Comparison of ENCODE assay signal across 8 mouse cellular contexts in the genomic region with DNA sequence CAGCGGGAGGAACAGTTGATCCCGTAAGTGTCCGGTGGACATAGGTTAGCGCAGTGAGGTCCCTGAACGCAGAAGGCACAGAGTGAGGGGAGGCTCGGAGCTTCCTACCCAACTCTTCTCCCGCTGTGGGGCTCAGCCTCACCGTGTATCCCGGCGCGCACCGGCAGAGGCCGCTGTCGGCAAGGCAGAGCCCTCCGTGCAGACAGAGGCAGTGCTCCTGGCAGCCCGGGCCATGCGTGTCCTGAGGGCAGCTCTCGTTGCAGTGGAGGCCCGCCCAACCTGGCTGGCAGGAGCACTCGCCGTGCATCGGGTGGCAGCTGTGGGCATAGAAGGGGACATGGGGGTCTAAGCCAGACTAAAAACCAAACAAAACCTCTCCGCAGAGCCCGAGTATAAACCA. TPM values are rescaled to one million over a fixed set of nuclear protein-coding genes. Genes with fewer than 3 reads are reported as not detected.
A peak's percentile ranks its signal among the peaks of the same experiment; 100 is the strongest.
DNase-seq lines count a peak whose midpoint lies in the region; ATAC-seq and TF ChIP-seq lines count a peak whose summit lies in the region.

No protein-coding gene starts in this region.

- H3K9me3 ChIP-seq in heart, embryonic 12.5 days (replicated peaks), result no peaks in the 10 kb centered on the region
- no peaks in the 10 kb centered on the region for H3K9me3 ChIP-seq in kidney, embryonic 15.5 days (replicated peaks)
- H3K9me3 ChIP-seq in limb, embryonic 15.5 days, result no peaks in the 10 kb centered on the region
- no peaks in the 10 kb centered on the region for H3K9me3 ChIP-seq in midbrain, postnatal 0 days (ENCODE audit: low read length)

- peak; percentile 62 for ATAC-seq in heart, embryonic 12.5 days (ENCODE audit: insufficient number of reproducible peaks, low FRiP score)
- ATAC-seq in kidney, embryonic 15.5 days (replicated peaks; ENCODE audit: low FRiP score), result peak; percentile 84
- ATAC-seq in limb, embryonic 15.5 days (ENCODE audit: insufficient number of reproducible peaks, low FRiP score, low TSS enrichment, low read depth), result peak; percentile 70; the same call in 1 of the 2 replicates
- peak; percentile 81 for ATAC-seq in midbrain, postnatal 0 days (ENCODE audit: low FRiP score)

- peaks cover 51% of the 10 kb centered on the region for H3K36me3 ChIP-seq in heart, embryonic 12.5 days
- H3K36me3 ChIP-seq in kidney, embryonic 15.5 days, result peaks cover 74% of the 10 kb centered on the region
- H3K36me3 ChIP-seq in limb, embryonic 15.5 days, result peaks cover 30% of the 10 kb centered on the region
- H3K36me3 ChIP-seq in midbrain, postnatal 0 days (ENCODE audit: insufficient read depth, low read length), result no peaks in the 10 kb centered on the region
- H3K36me3 ChIP-seq in spleen, adult 2 months (ENCODE audit: control insufficient read depth, insufficient read depth, low read length), result peaks cover 7% of the 10 kb centered on the region

- TF ChIP-seq CTCF in bone marrow macrophage, adult 2 months (IDR thresholded peaks at IDR 0.05; ENCODE audit: low read depth, low read length), result peak; percentile 51; the same call in 1 of the 2 replicates
- TF ChIP-seq CTCF in embryonic fibroblast, embryonic 13.5 days (IDR thresholded peaks at IDR 0.05; ENCODE audit: borderline replicate concordance, insufficient read depth, low read length), result peak; percentile 99
- TF ChIP-seq CTCF in midbrain, postnatal 0 days (IDR thresholded peaks at IDR 0.05), result peak; percentile 98
- peak; percentile 97 for TF ChIP-seq CTCF in spleen, adult 2 months (IDR thresholded peaks at IDR 0.05; ENCODE audit: extremely low read depth, insufficient read depth, insufficient read length, insufficient replicate concordance)

- DNase-seq in 3134 (ENCODE audit: extremely low read depth, insufficient read length, low spot score), result peak; percentile 71
- DNase-seq in midbrain, postnatal 0 days (ENCODE audit: low spot score), result peak; percentile 74
- peak in 1 of 2 experiments; percentile 80 for DNase-seq in spleen, adult 2 months (ENCODE audit: low read depth in 1 of 2, low spot score in 2 of 2)

- H3K4me1 ChIP-seq in bone marrow macrophage, adult 2 months (ENCODE audit: control insufficient read depth, insufficient read depth, low read length), result no peaks in the 10 kb centered on the region
- peaks cover 7% of the 10 kb centered on the region; the same call in 1 of the 2 replicates for H3K4me1 ChIP-seq in embryonic fibroblast, embryonic 13.5 days (ENCODE audit: control insufficient read depth, insufficient read depth, low read length)
- H3K4me1 ChIP-seq in heart, embryonic 12.5 days (replicated peaks), result no peaks in the 10 kb centered on the region; the same call in 1 of the 2 replicates
- H3K4me1 ChIP-seq in kidney, embryonic 15.5 days, result peaks cover 32% of the 10 kb centered on the region
- peaks cover 10% of the 10 kb centered on the region for H3K4me1 ChIP-seq in limb, embryonic 15.5 days
- H3K4me1 ChIP-seq in midbrain, postnatal 0 days (ENCODE audit: insufficient read depth, low read length), result no peaks in the 10 kb centered on the region
- H3K4me1 ChIP-seq in spleen, adult 2 months (ENCODE audit: control insufficient read depth, insufficient read depth, insufficient read length), result peaks cover 2% of the 10 kb centered on the region; the same call in 1 of the 2 replicates

- H3K27me3 ChIP-seq in heart, embryonic 12.5 days (replicated peaks), result peaks cover 43% of the 10 kb centered on the region
- peaks cover 3% of the 10 kb centered on the region; the same call in 1 of the 2 replicates for H3K27me3 ChIP-seq in kidney, embryonic 15.5 days
- H3K27me3 ChIP-seq in limb, embryonic 15.5 days, result peaks cover 4% of the 10 kb centered on the region; the same call in 1 of the 2 replicates
- peaks cover 7% of the 10 kb centered on the region; the same call in 1 of the 2 replicates for H3K27me3 ChIP-seq in midbrain, postnatal 0 days (ENCODE audit: insufficient read depth, low read length)
- H3K27me3 ChIP-seq in spleen, adult 2 months (ENCODE audit: control insufficient read depth, insufficient read depth, low read length), result no peaks in the 10 kb centered on the region

- no peak for TF ChIP-seq POLR2A in bone marrow macrophage, adult 2 months (IDR thresholded peaks at IDR 0.05; ENCODE audit: borderline replicate concordance, low read depth, low read length)
- TF ChIP-seq POLR2A in embryonic fibroblast, embryonic 13.5 days (IDR thresholded peaks at IDR 0.05; ENCODE audit: low read depth, low read length), result no peak
- TF ChIP-seq POLR2A in spleen, adult 2 months (IDR thresholded peaks at IDR 0.05; ENCODE audit: low read depth, low read length), result no peak

- peak overlapping the region; percentile 52 for H3K4me2 ChIP-seq in heart, embryonic 12.5 days
- H3K4me2 ChIP-seq in kidney, embryonic 15.5 days, result peak overlapping the region; percentile 57
- H3K4me2 ChIP-seq in limb, embryonic 15.5 days, result peak overlapping the region; percentile 46
- H3K4me2 ChIP-seq in midbrain, postnatal 0 days (ENCODE audit: low read depth, low read length, poor library complexity, severe bottlenecking), result peak overlapping the region; percentile 57

- H3K27ac ChIP-seq in bone marrow macrophage, adult 2 months (ENCODE audit: insufficient read depth, low read depth, low read length), result no peak overlapping the region
- no peak overlapping the region for H3K27ac ChIP-seq in embryonic fibroblast, embryonic 13.5 days (ENCODE audit: insufficient read depth, low read length)
- no peak overlapping the region for H3K27ac ChIP-seq in heart, embryonic 12.5 days (ENCODE audit: poor library complexity, severe bottlenecking)
- no peak overlapping the region for H3K27ac ChIP-seq in kidney, embryonic 15.5 days
- no peak overlapping the region for H3K27ac ChIP-seq in limb, embryonic 15.5 days
- no peak overlapping the region for H3K27ac ChIP-seq in midbrain, postnatal 0 days (ENCODE audit: low read depth, low read length)
- H3K27ac ChIP-seq in spleen, adult 2 months (ENCODE audit: insufficient read depth, low read length), result no peak overlapping the region

- peak overlapping the region; percentile 28; the same call in 1 of the 2 replicates for H3K9ac ChIP-seq in heart, embryonic 12.5 days
- H3K9ac ChIP-seq in kidney, embryonic 15.5 days, result 0 out of 2 replicates have a peak overlapping the region, but pooled peaks have one; percentile 5
- no peak overlapping the region for H3K9ac ChIP-seq in limb, embryonic 15.5 days
- peak overlapping the region; percentile 52 for H3K9ac ChIP-seq in midbrain, postnatal 0 days (replicated peaks; ENCODE audit: low read length, poor library complexity, severe bottlenecking)

- H3K4me3 ChIP-seq in bone marrow macrophage, adult 2 months (ENCODE audit: insufficient read depth, low read length), result no peak overlapping the region
- H3K4me3 ChIP-seq in embryonic fibroblast, embryonic 13.5 days (ENCODE audit: insufficient read depth, low read length), result no peak overlapping the region
- H3K4me3 ChIP-seq in heart, embryonic 12.5 days, result peak overlapping the region; percentile 7; the same call in 1 of the 2 replicates
- peak overlapping the region; percentile 13; the same call in 1 of the 2 replicates for H3K4me3 ChIP-seq in kidney, embryonic 15.5 days (replicated peaks)
- H3K4me3 ChIP-seq in limb, embryonic 15.5 days, result peak overlapping the region; percentile 11
- H3K4me3 ChIP-seq in midbrain, postnatal 0 days (ENCODE audit: low read depth, low read length), result peak overlapping the region; percentile 30
- no peak overlapping the region for H3K4me3 ChIP-seq in spleen, adult 2 months (ENCODE audit: extremely low read depth, insufficient read depth, insufficient read length)

- WGBS in heart, embryonic 12.5 days, result 6% methylated on average over 24 of the region's 24 CpGs
- 6% methylated on average over 24 of the region's 24 CpGs for WGBS in kidney, embryonic 15.5 days
- WGBS in limb, embryonic 15.5 days, result 3% methylated on average over 24 of the region's 24 CpGs
- WGBS in midbrain, postnatal 0 days, result 3% methylated on average over 24 of the region's 24 CpGs
- WGBS in spleen, adult 2 months, result 27% methylated on average over 24 of the region's 24 CpGs

RNA-seq across cellular contexts. Expression of a gene that starts 7.5 kb away (rescaled TPM):
- not detected in 2 replicates for polyA plus RNA-seq in bone marrow macrophage, adult 2 months (2012; ENCODE audit: insufficient read depth, insufficient read length, missing spikeins)
- polyA plus RNA-seq in embryonic fibroblast, embryonic 13.5 days (2011; ENCODE audit: insufficient read length, low read depth, missing spikeins), result 1.1 and 1.2 TPM in 2 replicates
- 0.30 and 0.46 TPM in 2 replicates for polyA plus RNA-seq in heart, embryonic 12.5 days (2016; fragmentation: Nextera tagmentation; extraction: Ambion mirVana)
- polyA plus RNA-seq in kidney, embryonic 15.5 days (2015; fragmentation: Nextera tagmentation; extraction: Ambion mirVana), result 0.66 and 0.84 TPM in 2 replicates
- polyA plus RNA-seq in limb, embryonic 15.5 days (2015; fragmentation: Nextera tagmentation; extraction: Ambion mirVana), result 0.36 and 0.59 TPM in 2 replicates
- 0.66 and 1.2 TPM in 2 replicates for total RNA-seq in midbrain, postnatal 0 days (2014; rRNA removed)
- polyA plus RNA-seq in midbrain, postnatal 0 days (2015; fragmentation: Nextera tagmentation; extraction: Ambion mirVana), result 0.96 and 1.3 TPM in 2 replicates
- polyA plus RNA-seq in spleen, adult 2 months (2012; rRNA removed), result 0.09 and 0.25 TPM in 2 replicates

RNA-seq across cellular contexts. Expression of a gene that starts 39.0 kb away (rescaled TPM):
- not detected in 2 replicates for polyA plus RNA-seq in bone marrow macrophage, adult 2 months (2012; ENCODE audit: insufficient read depth, insufficient read length, missing spikeins)
- polyA plus RNA-seq in embryonic fibroblast, embryonic 13.5 days (2011; ENCODE audit: insufficient read length, low read depth, missing spikeins), result not detected in 2 replicates
- 0.26 and 0.30 TPM in 2 replicates for polyA plus RNA-seq in heart, embryonic 12.5 days (2016; fragmentation: Nextera tagmentation; extraction: Ambion mirVana)
- 6.1 and 8.4 TPM in 2 replicates for polyA plus RNA-seq in kidney, embryonic 15.5 days (2015; fragmentation: Nextera tagmentation; extraction: Ambion mirVana)
- 0.48 and 0.76 TPM in 2 replicates for polyA plus RNA-seq in limb, embryonic 15.5 days (2015; fragmentation: Nextera tagmentation; extraction: Ambion mirVana)
- 1.1 and 2.4 TPM in 2 replicates for total RNA-seq in midbrain, postnatal 0 days (2014; rRNA removed)
- 1.7 and 1.8 TPM in 2 replicates for polyA plus RNA-seq in midbrain, postnatal 0 days (2015; fragmentation: Nextera tagmentation; extraction: Ambion mirVana)
- polyA plus RNA-seq in spleen, adult 2 months (2012; rRNA removed), result 0.09 and 0.14 TPM in 2 replicates

RNA-seq across cellular contexts. Expression of a gene that starts 40.8 kb away (rescaled TPM):
- not detected in 2 replicates for polyA plus RNA-seq in bone marrow macrophage, adult 2 months (2012; ENCODE audit: insufficient read depth, insufficient read length, missing spikeins)
- not detected in 2 replicates for polyA plus RNA-seq in embryonic fibroblast, embryonic 13.5 days (2011; ENCODE audit: insufficient read length, low read depth, missing spikeins)
- polyA plus RNA-seq in heart, embryonic 12.5 days (2016; fragmentation: Nextera tagmentation; extraction: Ambion mirVana), result 0.21 TPM in 1 of 2 replicates, not detected in the other
- 1.2 and 1.5 TPM in 2 replicates for polyA plus RNA-seq in kidney, embryonic 15.5 days (2015; fragmentation: Nextera tagmentation; extraction: Ambion mirVana)
- polyA plus RNA-seq in limb, embryonic 15.5 days (2015; fragmentation: Nextera tagmentation; extraction: Ambion mirVana), result 0.19 and 0.36 TPM in 2 replicates
- total RNA-seq in midbrain, postnatal 0 days (2014; rRNA removed), result 0.16 and 0.42 TPM in 2 replicates
- 0.25 and 0.27 TPM in 2 replicates for polyA plus RNA-seq in midbrain, postnatal 0 days (2015; fragmentation: Nextera tagmentation; extraction: Ambion mirVana)
- polyA plus RNA-seq in spleen, adult 2 months (2012; rRNA removed), result 0.25 and 0.42 TPM in 2 replicates

Comparison
In these comparisons a context has a peak if more than half of its experiments do, and no peak if none do; other contexts are left out.
1. H3K4me3 ChIP-seq: peak in heart, embryonic 12.5 days (single experiment), kidney, embryonic 15.5 days (single experiment), limb, embryonic 15.5 days (single experiment) and midbrain, postnatal 0 days (single experiment); none in bone marrow macrophage, adult 2 months (single experiment), embryonic fibroblast, embryonic 13.5 days (single experiment) and spleen, adult 2 months (single experiment).
2. Peak in every context shown above with its lines, with median percentiles within 50 percentile points of each other: CTCF ChIP-seq, ATAC-seq and H3K4me2 ChIP-seq.